Mouse (Mus musculus): ENCODE measurements around the gene Atp1b2. TPM values are rescaled to one million over a fixed set of nuclear protein-coding genes. Genes with fewer than 3 reads are reported as not detected.

Atp1b2 gene
- polyA plus RNA-seq, 1 experiment from 2014 or later = 24.5 TPM

- 67% methylated on average over 2 of the region's 2 CpGs for WGBS
- Histone ChIP-seq H3K36me3 (peaks cover 3% of the 10 kb centered on the region; the same call in 1 of the 2 replicates), H3K4me1 (peaks cover 49% of the 10 kb centered on the region), H3K4me2 (peak overlapping the region; percentile 99), H3K27me3 (replicated peaks) (no peaks in the 10 kb centered on the region), H3K9ac (peak overlapping the region; percentile 75), H3K4me3 (peak overlapping the region; percentile 75), H3K9me3 (no peaks in the 10 kb centered on the region), H3K27ac (replicated peaks) (peak overlapping the region; percentile 50; the same call in 1 of the 2 replicates)
- no peak for ATAC-seq (ENCODE audit: extremely low read depth, insufficient number of reproducible peaks, low FRiP score, low TSS enrichment)
These were observed 701 bp upstream of the Atp1b2 start for GRCm38 (mm10) chr11:69606491-69606795.

DNA sequence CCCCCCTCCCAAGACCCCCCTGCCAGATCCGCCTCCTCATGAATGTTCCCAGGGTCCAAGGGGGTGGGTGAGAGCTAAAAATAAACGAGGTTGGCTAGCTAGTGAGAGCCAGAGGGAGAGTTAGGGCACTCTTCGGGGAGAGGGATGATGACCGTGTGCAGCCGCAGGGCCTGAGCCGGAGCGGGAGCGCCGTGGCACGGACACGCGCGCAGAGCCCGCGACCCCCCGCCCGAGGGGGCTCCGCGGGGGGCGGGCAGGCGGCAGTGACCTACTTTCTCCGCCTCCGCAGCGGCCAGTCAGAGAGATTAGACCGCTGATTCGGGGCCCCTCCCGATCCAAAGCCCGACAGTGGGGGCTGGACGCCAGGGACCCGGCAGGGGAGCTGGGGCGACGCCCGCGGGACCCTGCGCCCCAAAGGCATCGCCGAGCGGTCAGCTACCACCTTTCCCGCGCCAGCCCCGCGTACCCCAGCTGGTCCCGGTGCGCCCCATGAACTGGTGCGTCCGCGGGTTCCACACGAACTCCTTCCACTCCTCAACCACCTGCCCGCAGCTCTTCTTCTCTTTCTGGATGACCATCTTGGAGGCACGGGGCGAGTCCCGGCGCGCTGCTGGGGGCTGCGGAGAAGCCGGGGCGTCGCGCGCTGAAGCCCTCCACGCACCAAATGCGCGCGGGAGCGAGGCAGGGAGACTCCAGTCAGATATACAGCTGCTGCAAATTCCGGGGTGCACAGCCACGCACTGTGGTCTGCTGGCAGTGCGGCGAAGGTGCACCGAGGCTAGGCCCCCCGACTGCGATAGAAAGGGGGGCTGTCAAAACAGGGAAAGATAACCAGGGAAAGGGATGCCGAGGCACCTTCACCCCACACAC is 712 bp downstream of the Atp1b2 start:
- no peak; the same call in 1 of the 2 replicates for ATAC-seq (ENCODE audit: extremely low read depth, insufficient number of reproducible peaks, low FRiP score, low TSS enrichment)
- under 1% methylated on average over 71 of the region's 73 CpGs for WGBS

GRCm38 (mm10) chr11:69604347-69604746 is 1.4 kb downstream of the Atp1b2 start:
- Histone ChIP-seq H3K36me3 (peaks cover 3% of the 10 kb centered on the region; the same call in 1 of the 2 replicates), H3K9ac (peak overlapping the region; percentile 92), H3K4me1 (peaks cover 64% of the 10 kb centered on the region), H3K27me3 (replicated peaks) (no peaks in the 10 kb centered on the region), H3K9me3 (no peaks in the 10 kb centered on the region), H3K27ac (replicated peaks) (peak overlapping the region; percentile 84), H3K4me2 (peak overlapping the region; percentile 99), H3K4me3 (peak overlapping the region; percentile 75)
- ATAC-seq (ENCODE audit: extremely low read depth, insufficient number of reproducible peaks, low FRiP score, low TSS enrichment) = no peak
- WGBS = 53% methylated on average over 3 of the region's 3 CpGs

More for the DNA sequence above, 712 bp downstream of the Atp1b2 start:
- H3K4me1 ChIP-seq = peaks cover 57% of the 10 kb centered on the region
- peak overlapping the region; percentile 84 for H3K27ac ChIP-seq (replicated peaks)
- no peaks in the 10 kb centered on the region for H3K27me3 ChIP-seq (replicated peaks)
- no peaks in the 10 kb centered on the region for H3K9me3 ChIP-seq
- H3K9ac ChIP-seq = peak overlapping the region; percentile 92
- peak overlapping the region; percentile 99 for H3K4me2 ChIP-seq
- H3K4me3 ChIP-seq = peak overlapping the region; percentile 75
- peaks cover 3% of the 10 kb centered on the region; the same call in 1 of the 2 replicates for H3K36me3 ChIP-seq

GRCm38 (mm10) chr11:69603516-69603915 is 2.2 kb downstream of the Atp1b2 start:
- Histone ChIP-seq H3K27me3 (replicated peaks) (no peaks in the 10 kb centered on the region), H3K4me3 (no peak overlapping the region; the same call in 1 of the 2 replicates), H3K4me1 (peaks cover 69% of the 10 kb centered on the region), H3K9ac (0 out of 2 replicates have a peak overlapping the region, but pooled peaks have one; percentile 92), H3K27ac (replicated peaks) (peak overlapping the region; percentile 84), H3K36me3 (peaks cover 3% of the 10 kb centered on the region; the same call in 1 of the 2 replicates), H3K4me2 (peak overlapping the region; percentile 99), H3K9me3 (no peaks in the 10 kb centered on the region)
- WGBS = 60% methylated on average over 8 of the region's 8 CpGs
- ATAC-seq (ENCODE audit: extremely low read depth, insufficient number of reproducible peaks, low FRiP score, low TSS enrichment) = no peak

GRCm38 (mm10) chr11:69601768-69602167 is 4.0 kb downstream of the Atp1b2 start:
- no peak for ATAC-seq (ENCODE audit: extremely low read depth, insufficient number of reproducible peaks, low FRiP score, low TSS enrichment)
- Histone ChIP-seq H3K27ac (replicated peaks) (peak overlapping the region; percentile 85), H3K9me3 (no peaks in the 10 kb centered on the region), H3K4me1 (peaks cover 69% of the 10 kb centered on the region), H3K9ac (no peak overlapping the region), H3K36me3 (peaks cover 3% of the 10 kb centered on the region; the same call in 1 of the 2 replicates), H3K4me2 (no peak overlapping the region), H3K4me3 (no peak overlapping the region), H3K27me3 (replicated peaks) (no peaks in the 10 kb centered on the region)
- WGBS = 32% methylated on average over 3 of the region's 3 CpGs

- peak; percentile 39; the same call in 1 of the 2 replicates for ATAC-seq (ENCODE audit: extremely low read depth, insufficient number of reproducible peaks, low FRiP score, low TSS enrichment)
- Histone ChIP-seq H3K4me2 (peak overlapping the region; percentile 47), H3K9me3 (no peaks in the 10 kb centered on the region), H3K36me3 (peaks cover 12% of the 10 kb centered on the region), H3K9ac (peak overlapping the region; percentile 45; the same call in 1 of the 2 replicates), H3K27me3 (replicated peaks) (no peaks in the 10 kb centered on the region), H3K27ac (replicated peaks) (peak overlapping the region; percentile 85), H3K4me3 (peak overlapping the region; percentile 8; the same call in 1 of the 2 replicates), H3K4me1 (peaks cover 63% of the 10 kb centered on the region)
- 10% methylated on average over 6 of the region's 6 CpGs for WGBS
These were observed 5.6 kb downstream of the Atp1b2 start for GRCm38 (mm10) chr11:69600098-69600497.

DNA sequence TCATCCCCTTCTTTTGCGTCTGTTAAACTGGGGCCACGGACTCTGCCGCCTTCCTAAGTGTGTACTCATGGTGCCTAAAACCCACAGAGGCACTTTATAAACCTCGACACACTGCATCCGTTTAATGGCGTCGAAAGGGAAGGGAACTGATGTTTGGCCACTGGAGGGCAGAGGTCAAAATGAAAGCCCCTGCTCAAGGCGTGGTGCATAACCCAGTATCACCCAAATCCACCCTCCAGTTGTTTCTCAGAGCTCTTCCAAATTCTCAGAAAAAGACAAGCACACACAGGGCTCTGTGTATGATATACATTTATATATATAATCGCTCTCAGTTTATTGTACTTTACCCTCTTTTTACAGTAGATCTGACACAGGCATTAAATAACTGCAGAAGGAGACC is 6.3 kb downstream of the Atp1b2 start:
- H3K27ac ChIP-seq (replicated peaks) = peak overlapping the region; percentile 85
- H3K4me2 ChIP-seq = peak overlapping the region; percentile 47
- ATAC-seq (ENCODE audit: extremely low read depth, insufficient number of reproducible peaks, low FRiP score, low TSS enrichment) = no peak
- 16% methylated on average over 9 of the region's 9 CpGs for WGBS
- no peaks in the 10 kb centered on the region for H3K27me3 ChIP-seq (replicated peaks)
- no peaks in the 10 kb centered on the region for H3K9me3 ChIP-seq
- H3K4me1 ChIP-seq = peaks cover 56% of the 10 kb centered on the region
- H3K36me3 ChIP-seq = peaks cover 18% of the 10 kb centered on the region
- H3K9ac ChIP-seq = peak overlapping the region; percentile 45; the same call in 1 of the 2 replicates
- H3K4me3 ChIP-seq = no peak overlapping the region

- Histone ChIP-seq H3K27ac (replicated peaks) (no peak overlapping the region), H3K36me3 (peaks cover 55% of the 10 kb centered on the region), H3K9me3 (no peaks in the 10 kb centered on the region), H3K9ac (no peak overlapping the region), H3K4me1 (peaks cover 10% of the 10 kb centered on the region), H3K4me2 (no peak overlapping the region), H3K27me3 (replicated peaks) (no peaks in the 10 kb centered on the region), H3K4me3 (no peak overlapping the region)
- 96% methylated on average over 6 of the region's 6 CpGs for WGBS
- no peak for ATAC-seq (ENCODE audit: extremely low read depth, insufficient number of reproducible peaks, low FRiP score, low TSS enrichment)
These were observed 10.9 kb downstream of the Atp1b2 start for GRCm38 (mm10) chr11:69594853-69595252.

DNA sequence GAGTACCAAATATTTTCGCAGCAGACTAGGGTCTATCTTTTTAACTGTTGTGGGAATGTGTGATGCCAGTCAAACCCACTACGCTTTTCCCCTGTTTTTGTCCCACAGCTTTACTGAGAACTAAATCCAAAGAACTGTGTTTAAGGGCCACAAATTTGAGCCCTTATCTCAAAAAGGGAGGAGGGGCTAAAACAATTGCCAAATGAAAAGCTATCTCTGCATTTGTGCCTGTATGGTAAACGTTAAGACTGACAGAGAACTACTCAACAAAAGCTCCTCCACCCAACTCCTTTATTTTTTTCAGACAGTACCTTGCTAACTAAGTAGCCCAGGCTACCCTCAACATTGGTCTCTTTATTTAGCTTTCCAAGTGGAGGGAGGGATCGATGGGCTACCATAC is 12.9 kb downstream of the Atp1b2 start:
- H3K27me3 ChIP-seq (replicated peaks) = no peaks in the 10 kb centered on the region
- no peaks in the 10 kb centered on the region for H3K9me3 ChIP-seq
- H3K27ac ChIP-seq (replicated peaks) = 0 out of 2 replicates have a peak overlapping the region, but pooled peaks have one; percentile 8
- no peak overlapping the region for H3K4me2 ChIP-seq
- 87% methylated on average over 4 of the region's 4 CpGs for WGBS
- H3K4me1 ChIP-seq = no peaks in the 10 kb centered on the region
- peaks cover 76% of the 10 kb centered on the region for H3K36me3 ChIP-seq
- no peak overlapping the region for H3K4me3 ChIP-seq
- ATAC-seq (ENCODE audit: extremely low read depth, insufficient number of reproducible peaks, low FRiP score, low TSS enrichment) = no peak
- no peak overlapping the region for H3K9ac ChIP-seq

DNA sequence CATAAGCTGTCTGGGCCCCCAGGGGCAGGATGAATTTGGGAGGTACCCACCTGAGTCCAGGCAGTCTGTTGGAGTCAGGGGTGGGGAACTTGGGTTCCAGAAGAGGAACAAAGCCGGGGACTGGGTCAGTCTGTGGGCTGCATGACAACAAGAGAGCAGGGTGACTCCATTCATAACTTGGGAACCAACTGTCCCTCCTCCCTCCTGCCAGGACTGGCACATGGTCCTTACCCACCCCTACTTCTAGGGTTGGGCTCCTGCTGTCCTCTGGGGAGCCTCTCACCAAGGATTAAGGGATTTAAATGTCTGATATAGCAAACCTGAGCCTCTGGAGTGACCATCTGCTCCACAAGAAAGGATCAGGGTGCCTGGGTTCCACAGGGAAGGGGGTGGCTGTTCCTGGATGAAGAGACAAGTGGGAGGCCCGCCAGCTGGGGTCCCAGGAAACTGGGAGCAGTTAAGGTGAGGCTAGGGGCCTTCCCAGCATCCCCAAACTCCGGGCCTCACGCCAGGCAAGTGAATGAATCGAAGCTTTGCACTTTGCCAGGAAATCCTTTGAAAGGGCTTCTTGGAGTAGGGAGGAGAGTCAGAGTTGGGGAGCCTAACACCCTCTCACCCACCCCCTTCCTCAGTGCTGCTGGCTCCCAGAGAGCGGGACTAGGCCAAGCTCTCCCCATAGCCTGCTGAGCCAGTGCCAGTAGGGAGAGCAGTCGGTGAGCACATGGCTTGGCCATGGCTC is 13.7 kb downstream of the Atp1b2 start:
- H3K27ac ChIP-seq (replicated peaks) = no peak overlapping the region
- H3K4me1 ChIP-seq = no peaks in the 10 kb centered on the region
- H3K4me3 ChIP-seq = no peak overlapping the region
- H3K27me3 ChIP-seq (replicated peaks) = no peaks in the 10 kb centered on the region
- no peak for ATAC-seq (ENCODE audit: extremely low read depth, insufficient number of reproducible peaks, low FRiP score, low TSS enrichment)
- peaks cover 83% of the 10 kb centered on the region for H3K36me3 ChIP-seq
- 75% methylated on average over 7 of the region's 7 CpGs for WGBS
- H3K9ac ChIP-seq = no peak overlapping the region
- H3K9me3 ChIP-seq = no peaks in the 10 kb centered on the region
- H3K4me2 ChIP-seq = no peak overlapping the region

DNA sequence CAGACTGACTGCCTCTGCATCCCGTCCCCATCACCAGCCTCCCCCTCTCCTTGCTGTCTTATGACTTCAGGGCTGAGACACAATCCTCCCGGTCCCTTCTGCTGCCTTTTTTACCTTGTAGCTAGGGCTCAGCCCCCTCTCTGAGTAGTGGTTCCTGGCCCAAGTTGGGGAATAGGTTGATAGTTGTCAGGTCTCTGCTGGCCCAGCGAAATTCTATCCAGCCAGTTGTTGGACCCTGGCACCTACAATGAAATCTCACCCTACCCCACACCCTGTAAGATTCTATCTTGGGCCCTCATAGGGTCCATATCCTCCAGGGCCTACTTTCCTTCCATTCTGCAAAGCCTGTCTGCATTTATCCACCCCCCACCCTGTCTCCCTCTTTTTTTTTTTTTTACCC is 14.3 kb downstream of the Atp1b2 start:
- H3K4me1 ChIP-seq = no peaks in the 10 kb centered on the region
- 88% methylated on average over 3 of the region's 3 CpGs for WGBS
- peaks cover 89% of the 10 kb centered on the region for H3K36me3 ChIP-seq
- H3K4me3 ChIP-seq = no peak overlapping the region
- no peaks in the 10 kb centered on the region for H3K9me3 ChIP-seq
- no peak overlapping the region for H3K27ac ChIP-seq (replicated peaks)
- H3K27me3 ChIP-seq (replicated peaks) = no peaks in the 10 kb centered on the region
- ATAC-seq (ENCODE audit: extremely low read depth, insufficient number of reproducible peaks, low FRiP score, low TSS enrichment) = no peak
- H3K4me2 ChIP-seq = no peak overlapping the region
- H3K9ac ChIP-seq = no peak overlapping the region
